Mouse (Mus musculus) heart, embryonic 14.5 days (tissue): ENCODE measurements around the gene Atg7. TPM values are rescaled to one million over a fixed set of nuclear protein-coding genes. Genes with fewer than 3 reads are reported as not detected.

Experiments used
- ATAC-seq: fragments of 200-750 bp; cut with Nextera tagmentation; 2 replicates; pipeline ENCODE4 v1.8.0; 2017; ENCODE audit warnings: low read depth, moderate TSS enrichment; ENCODE audit not compliant: insufficient number of reproducible peaks, insufficient read depth, low FRiP score
- H3K27ac ChIP-seq, 2 experiments: fragments of 200-500 bp in 1 of 2; fragments of 300-500 bp in 1 of 2; sonication (generic) in 1 of 2; replicated peaks in 1 of 2; 2 replicates each; pipeline ENCODE4 v1.5.1; 2012 to 2014; ENCODE audit warnings: low read depth in 2 of 2, low read length in 2 of 2, control low read depth in 1 of 2, mild to moderate bottlenecking in 1 of 2, mixed read lengths in 1 of 2; ENCODE audit not compliant: control insufficient read depth in 1 of 2, insufficient read depth in 1 of 2
- H3K27me3 ChIP-seq: fragments of 300-500 bp; sonication (generic); 2 replicates; pipeline ENCODE4 v1.6.1; 2014; ENCODE audit warnings: mild to moderate bottlenecking, low read length, control low read depth; ENCODE audit not compliant: control insufficient read depth, insufficient read depth
- H3K36me3 ChIP-seq: fragments of 300-500 bp; sonication (generic); 2 replicates; pipeline ENCODE4 v1.6.1; 2014; ENCODE audit warnings: mild to moderate bottlenecking, control low read depth, low read length, mixed read lengths; ENCODE audit not compliant: control insufficient read depth, insufficient read depth
- H3K4me1 ChIP-seq, 2 experiments: fragments of 200-500 bp in 1 of 2; fragments of 300-500 bp in 1 of 2; sonication (generic) in 1 of 2; 2 replicates each; pipeline ENCODE4 v1.6.1; 2012 to 2014; ENCODE audit warnings: low read length in 2 of 2, control low read depth in 1 of 2, mixed read lengths in 1 of 2; ENCODE audit not compliant: control insufficient read depth in 2 of 2, insufficient read depth in 2 of 2
- H3K4me2 ChIP-seq: fragments of 300-500 bp; sonication (generic); 2 replicates; pipeline ENCODE4 v1.6.1; 2014; ENCODE audit warnings: mild to moderate bottlenecking, low read length
- H3K4me3 ChIP-seq, 2 experiments: fragments of 200-500 bp in 1 of 2; fragments of 300-500 bp in 1 of 2; sonication (generic) in 1 of 2; 2 replicates each; pipeline ENCODE4 v1.5.1; 2012 to 2014; ENCODE audit warnings: low read length in 2 of 2, mild to moderate bottlenecking in 2 of 2, control low read depth in 1 of 2, low read depth in 1 of 2, moderate library complexity in 1 of 2; ENCODE audit not compliant: control insufficient read depth in 1 of 2, insufficient read depth in 1 of 2
- H3K9ac ChIP-seq: fragments of 300-500 bp; sonication (generic); 2 replicates; pipeline ENCODE4 v1.6.1; 2014; ENCODE audit warnings: mild to moderate bottlenecking, low read length
- H3K9me3 ChIP-seq: fragments of 300-500 bp; sonication (generic); 2 replicates; pipeline ENCODE4 v1.6.1; 2016; ENCODE audit warnings: low read length, control low read depth; ENCODE audit not compliant: control insufficient read depth
- WGBS: fragments of 180-500 bp; shearing (Covaris S2); extraction: QIAGEN DNeasy Blood & Tissue Kit; methylation state at CpG from one replicate; pipeline ENCODE4 v1.1.7; 2014; 5-methylcytosine and 5-hydroxymethylcytosine counted together
- polyA plus RNA-seq: library from polyadenylated mRNA; unstranded; fragments of >200 nt; fragmentation: Nextera tagmentation; extraction: Ambion mirVana; gene quantifications from 2 replicates; pipeline ENCODE4 v1.2.1, GENCODE M21; 2014

The Atg7 gene
- polyA plus RNA-seq, 1 experiment from 2014 or later, result 18.1 TPM

DNA sequence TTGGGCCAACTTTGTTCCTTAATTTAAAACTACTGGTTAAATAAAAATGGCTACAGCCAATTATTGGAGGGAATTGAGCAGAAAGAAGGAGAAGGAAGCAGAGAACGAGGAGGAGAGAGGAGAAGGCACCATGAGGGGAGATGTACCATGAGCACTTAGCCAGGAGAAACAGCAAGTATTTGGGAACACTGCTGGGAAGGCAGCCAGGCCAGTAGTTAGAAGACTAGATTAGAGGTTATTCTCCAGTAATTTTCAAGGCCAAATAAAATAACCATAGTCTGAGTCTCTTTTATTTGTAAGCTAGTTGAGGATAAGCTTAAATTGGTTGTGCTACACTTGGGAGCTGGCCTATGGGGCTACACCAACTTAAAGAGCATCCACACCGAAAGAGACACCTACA is 21.8 kb downstream of the Atg7 start:
- no peak for ATAC-seq
- no peaks in the 10 kb centered on the region for H3K27me3 ChIP-seq
- no peaks in the 10 kb centered on the region for H3K36me3 ChIP-seq
- WGBS, result 71% methylated on average over 2 of the region's 2 CpGs
- no peak overlapping the region for H3K4me3 ChIP-seq
- no peaks in the 10 kb centered on the region for H3K4me1 ChIP-seq
- no peak overlapping the region for H3K27ac ChIP-seq
- no peaks in the 10 kb centered on the region for H3K9me3 ChIP-seq
- no peak overlapping the region for H3K4me2 ChIP-seq
- H3K9ac ChIP-seq, result no peak overlapping the region

DNA sequence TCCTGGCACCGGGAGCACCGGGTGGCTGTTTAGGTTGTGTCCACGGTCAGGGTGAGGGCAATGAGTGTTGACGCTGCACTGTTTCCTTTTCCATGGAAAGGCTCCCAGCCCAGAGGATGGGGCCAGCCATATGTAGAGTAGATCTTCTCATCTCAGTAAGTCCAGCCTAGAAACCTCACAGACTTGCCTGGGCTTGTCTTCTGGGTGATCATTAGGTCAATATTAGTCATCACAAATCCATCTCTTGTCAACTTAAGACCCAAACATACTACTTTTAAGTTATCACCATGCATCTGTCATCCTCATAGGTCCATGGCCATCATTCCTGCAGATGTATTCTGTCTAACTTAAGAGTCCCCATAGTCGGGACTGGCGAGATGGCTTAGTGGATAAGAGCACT is 24.6 kb downstream of the Atg7 start:
- WGBS, result 88% methylated on average over 6 of the region's 6 CpGs
- no peak overlapping the region for H3K27ac ChIP-seq
- no peaks in the 10 kb centered on the region for H3K36me3 ChIP-seq
- H3K9me3 ChIP-seq, result no peaks in the 10 kb centered on the region
- no peak for ATAC-seq
- H3K4me1 ChIP-seq, result no peaks in the 10 kb centered on the region
- H3K27me3 ChIP-seq, result no peaks in the 10 kb centered on the region
- H3K9ac ChIP-seq, result no peak overlapping the region
- no peak overlapping the region for H3K4me2 ChIP-seq
- no peak overlapping the region for H3K4me3 ChIP-seq

DNA sequence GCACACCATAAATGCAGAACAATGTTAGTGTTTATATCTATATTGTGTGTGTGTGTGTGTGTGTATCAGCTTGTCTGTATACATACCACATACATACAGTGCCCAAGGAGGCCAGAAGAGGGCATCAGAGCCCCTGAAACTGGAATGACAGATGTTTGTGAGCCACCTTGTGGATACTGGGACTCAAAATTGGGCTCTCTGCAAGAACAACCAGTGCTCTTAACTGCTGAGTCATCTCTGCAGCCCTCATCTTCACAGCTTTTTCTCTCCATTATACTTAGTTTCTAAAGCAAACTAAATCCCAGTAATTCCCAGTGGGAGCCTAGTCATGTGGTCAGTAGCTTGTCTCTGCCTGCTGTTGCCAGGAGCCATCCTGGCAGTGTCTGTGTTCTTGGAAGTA is 31.9 kb downstream of the Atg7 start:
- no peak for ATAC-seq

DNA sequence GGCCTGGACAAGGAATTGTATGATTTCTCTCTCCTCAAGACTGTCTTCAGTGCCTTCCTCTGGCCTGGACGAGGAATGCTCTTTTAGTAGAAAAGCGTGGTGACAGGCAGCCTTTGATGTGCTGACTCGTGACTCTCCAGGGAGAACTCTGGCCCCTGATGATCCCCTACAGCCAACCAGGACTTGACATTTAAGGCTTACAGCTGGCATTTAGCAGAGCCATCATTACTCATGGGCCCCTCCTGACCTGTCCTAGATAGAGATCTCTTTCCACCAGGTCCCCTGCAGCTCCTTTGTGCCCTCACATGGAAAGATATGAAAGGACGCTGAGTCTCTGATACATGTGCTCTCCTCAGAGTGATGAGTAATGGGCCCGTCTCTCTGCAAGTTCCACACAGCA is 33.2 kb downstream of the Atg7 start:
- 43% methylated on average over 5 of the region's 5 CpGs for WGBS
- peaks cover 25% of the 10 kb centered on the region for H3K36me3 ChIP-seq

More for the DNA sequence above, 31.9 kb downstream of the Atg7 start:
- Histone ChIP-seq H3K27me3 (no peaks in the 10 kb centered on the region), H3K4me1 (no peaks in the 10 kb centered on the region), H3K9me3 (peaks cover 8% of the 10 kb centered on the region; the same call in 1 of the 2 replicates), H3K4me3 (no peak overlapping the region), H3K36me3 (peaks cover 16% of the 10 kb centered on the region), H3K27ac (no peak overlapping the region), H3K4me2 (no peak overlapping the region), H3K9ac (no peak overlapping the region)

DNA sequence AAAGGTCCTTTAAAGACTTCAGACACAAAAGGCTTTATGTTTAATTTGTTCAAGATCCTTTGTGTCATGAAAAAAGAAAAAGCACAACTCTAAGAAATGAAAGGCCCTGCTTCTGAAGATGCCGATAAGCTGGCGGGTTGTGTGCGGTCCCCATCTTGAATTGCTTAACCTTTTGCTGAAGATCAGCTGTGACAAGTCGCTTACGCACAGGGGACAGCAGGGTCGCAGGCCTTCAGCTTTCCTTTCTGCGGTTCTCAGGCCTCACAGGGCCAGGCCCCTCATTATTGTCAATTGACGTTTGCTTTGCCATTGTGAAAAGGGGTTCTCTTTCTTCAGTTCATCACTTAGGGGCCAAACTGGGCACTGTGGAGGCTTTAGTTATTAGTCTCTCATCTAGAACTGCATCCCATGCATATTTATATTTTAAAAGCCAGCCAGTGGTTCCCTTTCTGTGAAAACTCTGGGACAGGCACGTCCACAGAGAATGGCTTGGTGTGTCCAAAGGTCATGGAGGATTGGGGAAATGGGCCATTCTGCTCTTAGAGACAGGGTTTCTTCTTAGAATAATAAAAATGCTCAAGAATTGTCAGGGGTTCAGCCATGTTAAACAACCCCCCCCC is 39.3 kb downstream of the Atg7 start:
- Histone ChIP-seq H3K4me2 (no peak overlapping the region), H3K27ac (no peak overlapping the region), H3K9me3 (no peaks in the 10 kb centered on the region), H3K4me3 (no peak overlapping the region), H3K4me1 (no peaks in the 10 kb centered on the region), H3K9ac (no peak overlapping the region), H3K27me3 (no peaks in the 10 kb centered on the region), H3K36me3 (peaks cover 32% of the 10 kb centered on the region)
- no peak for ATAC-seq
- WGBS, result 80% methylated on average over 9 of the region's 9 CpGs

More for the DNA sequence above, 33.2 kb downstream of the Atg7 start:
- Histone ChIP-seq H3K4me3 (no peak overlapping the region), H3K9me3 (peaks cover 8% of the 10 kb centered on the region; the same call in 1 of the 2 replicates), H3K4me2 (no peak overlapping the region), H3K27me3 (no peaks in the 10 kb centered on the region), H3K4me1 (no peaks in the 10 kb centered on the region), H3K9ac (no peak overlapping the region), H3K27ac (no peak overlapping the region)
- ATAC-seq, result no peak

DNA sequence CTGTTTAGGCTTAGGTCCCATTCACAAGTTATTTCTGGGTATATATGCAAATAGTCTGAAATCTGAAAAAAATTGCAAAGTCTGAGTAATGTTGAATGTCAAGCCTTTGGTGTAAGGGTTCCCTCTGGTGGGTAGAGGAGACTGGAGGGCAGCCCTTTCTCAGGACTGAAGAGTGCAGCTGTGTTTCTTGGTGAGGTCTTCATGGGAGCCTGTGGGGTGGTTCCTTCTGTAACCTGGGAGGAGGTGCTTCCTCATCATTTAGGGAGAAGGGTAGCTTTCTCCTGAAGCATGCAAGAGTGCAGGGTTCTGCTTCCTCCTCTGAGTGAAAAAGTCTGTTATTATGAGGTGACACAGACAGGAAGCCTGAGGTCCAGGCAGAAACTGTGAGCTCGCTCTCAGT is 40.8 kb downstream of the Atg7 start:
- H3K4me1 ChIP-seq, result peaks cover 4 to 9% of the 10 kb centered on the region in 2 experiments
- H3K36me3 ChIP-seq, result peaks cover 22% of the 10 kb centered on the region; the same call in 1 of the 2 replicates
- H3K4me3 ChIP-seq, result no peak overlapping the region
- H3K27ac ChIP-seq, result no peak overlapping the region
- no peak overlapping the region for H3K4me2 ChIP-seq
- 75% methylated on average over 1 of the region's 1 CpGs for WGBS
- no peaks in the 10 kb centered on the region for H3K9me3 ChIP-seq
- H3K9ac ChIP-seq, result no peak overlapping the region
- H3K27me3 ChIP-seq, result no peaks in the 10 kb centered on the region
- no peak for ATAC-seq

DNA sequence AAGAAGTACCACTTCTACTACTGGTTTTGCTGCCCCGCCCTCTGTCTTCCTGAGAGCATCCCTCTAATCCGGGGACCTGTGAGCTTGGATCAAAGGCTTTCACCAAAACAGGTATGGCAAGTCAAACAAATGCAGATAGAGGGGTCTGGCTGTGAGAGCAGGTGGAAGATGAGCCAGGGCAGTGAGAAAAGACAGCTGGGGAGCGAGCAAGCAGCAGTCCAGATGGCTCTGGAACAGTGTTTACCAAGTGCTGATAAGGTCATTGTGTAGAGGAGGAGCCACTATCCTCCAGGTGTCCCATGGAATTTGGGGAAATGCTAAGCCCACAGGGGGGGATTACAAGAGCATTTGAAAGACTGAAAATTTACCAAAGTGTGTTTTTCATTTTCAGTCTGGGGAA is 41.5 kb downstream of the Atg7 start:
- no peak for ATAC-seq
- no peak overlapping the region for H3K4me2 ChIP-seq
- no peaks in the 10 kb centered on the region for H3K9me3 ChIP-seq
- peaks cover 22% of the 10 kb centered on the region; the same call in 1 of the 2 replicates for H3K36me3 ChIP-seq
- no peak overlapping the region for H3K9ac ChIP-seq
- 51% methylated on average over 3 of the region's 3 CpGs for WGBS
- H3K27ac ChIP-seq, result no peak overlapping the region
- H3K4me3 ChIP-seq, result no peak overlapping the region
- no peaks in the 10 kb centered on the region for H3K27me3 ChIP-seq
- H3K4me1 ChIP-seq, result peaks cover 7 to 16% of the 10 kb centered on the region in 2 experiments

DNA sequence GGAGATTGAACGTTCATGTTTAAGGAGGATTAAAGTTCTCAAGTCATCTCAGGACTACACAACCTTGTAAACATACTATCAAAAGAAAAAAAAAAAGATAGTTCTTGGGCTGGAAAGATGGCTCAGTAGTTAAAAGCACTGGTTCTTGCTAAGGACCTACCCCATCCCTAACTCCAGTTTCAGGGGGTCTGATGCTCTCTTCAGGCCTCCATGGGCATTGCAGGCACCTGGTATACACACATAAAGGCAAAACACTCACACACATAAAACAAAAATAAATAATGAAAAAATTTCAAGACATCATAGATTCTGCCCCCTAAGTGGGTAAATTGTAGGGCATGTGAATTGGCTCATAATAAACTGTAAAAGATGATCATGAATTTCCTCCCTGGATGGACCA is 42.5 kb downstream of the Atg7 start:
- H3K27ac ChIP-seq, result no peak overlapping the region
- H3K4me3 ChIP-seq, result no peak overlapping the region
- peaks cover 15 to 26% of the 10 kb centered on the region in 2 experiments for H3K4me1 ChIP-seq
- no peaks in the 10 kb centered on the region for H3K27me3 ChIP-seq
- peaks cover 17% of the 10 kb centered on the region; the same call in 1 of the 2 replicates for H3K36me3 ChIP-seq
- ATAC-seq, result no peak
- H3K4me2 ChIP-seq, result no peak overlapping the region
- H3K9me3 ChIP-seq, result no peaks in the 10 kb centered on the region
- 74% methylated on average over 1 of the region's 1 CpGs for WGBS
- H3K9ac ChIP-seq, result no peak overlapping the region
